Mouse (Mus musculus): Measurements from ENCODE around the gene Timd4.

GRCm38 (mm10) chr11:46810511-46810910, at the start of gene Timd4:
- TF ChIP-seq CTCF (IDR thresholded peaks at IDR 0.05; ENCODE audit: extremely low read depth, insufficient read depth, low read length), result no peak
- TF ChIP-seq POLR2A (IDR thresholded peaks at IDR 0.05; ENCODE audit: extremely low read depth, insufficient read depth, low read length), result no peak

Measured in cortical plate, adult 2 months (tissue).